Mouse (Mus musculus): Measurements from ENCODE around the gene Rab30. TPM values are rescaled to one million over a fixed set of nuclear protein-coding genes. Genes with fewer than 3 reads are reported as not detected.

Rab30 gene
- polyA plus RNA-seq, 1 experiment from 2014 or later, result 7.6 TPM

GRCm38 (mm10) chr7:92740411-92741115, 840 bp upstream of the Rab30 start:
- peaks cover 15% of the 10 kb centered on the region for H3K4me1 ChIP-seq (ENCODE audit: control insufficient read depth, insufficient read depth, low read length)
- peak overlapping the region; percentile 98 for H3K9ac ChIP-seq (ENCODE audit: low read length)
- H3K4me3 ChIP-seq (ENCODE audit: low read length), result peak overlapping the region; percentile 92
- WGBS, result under 1% methylated on average over 23 of the region's 23 CpGs
- H3K4me2 ChIP-seq (ENCODE audit: low read depth, low read length), result peak overlapping the region; percentile 79
- peak overlapping the region; percentile 93 for H3K27ac ChIP-seq (ENCODE audit: low read length)
- no peak for ATAC-seq (replicated peaks; ENCODE audit: extremely low read depth, insufficient read depth, low FRiP score)
- 0 out of 2 replicates have a peak, but pooled peaks cover 6% of the 10 kb centered on the region for H3K36me3 ChIP-seq (ENCODE audit: control insufficient read depth, insufficient read depth)
- H3K27me3 ChIP-seq (ENCODE audit: control insufficient read depth, insufficient read depth, low read length), result no peaks in the 10 kb centered on the region
- no peaks in the 10 kb centered on the region for H3K9me3 ChIP-seq (replicated peaks; ENCODE audit: control insufficient read depth, low read length)

- Histone ChIP-seq H3K36me3 (ENCODE audit: control insufficient read depth, insufficient read depth) (0 out of 2 replicates have a peak, but pooled peaks cover 4% of the 10 kb centered on the region), H3K27ac (ENCODE audit: low read length) (peak overlapping the region; percentile 68), H3K4me2 (ENCODE audit: low read depth, low read length) (peak overlapping the region; percentile 74), H3K9me3 (replicated peaks; ENCODE audit: control insufficient read depth, low read length) (no peaks in the 10 kb centered on the region), H3K4me3 (ENCODE audit: low read length) (peak overlapping the region; percentile 92), H3K27me3 (ENCODE audit: control insufficient read depth, insufficient read depth, low read length) (no peaks in the 10 kb centered on the region), H3K9ac (ENCODE audit: low read length) (peak overlapping the region; percentile 71), H3K4me1 (ENCODE audit: control insufficient read depth, insufficient read depth, low read length) (peaks cover 15% of the 10 kb centered on the region)
- WGBS, result 0% methylated on average over 9 of the region's 9 CpGs
- ATAC-seq (replicated peaks; ENCODE audit: extremely low read depth, insufficient read depth, low FRiP score), result peak; percentile 8; the same call in 1 of the 2 replicates
Measured at GRCm38 (mm10) chr7:92741861-92742249, 452 bp downstream of the Rab30 start.

GRCm38 (mm10) chr7:92742341-92742741, 938 bp downstream of the Rab30 start:
- Histone ChIP-seq H3K9ac (ENCODE audit: low read length) (peak overlapping the region; percentile 71), H3K27me3 (ENCODE audit: control insufficient read depth, insufficient read depth, low read length) (no peaks in the 10 kb centered on the region), H3K4me1 (ENCODE audit: control insufficient read depth, insufficient read depth, low read length) (peaks cover 15% of the 10 kb centered on the region), H3K27ac (ENCODE audit: low read length) (peak overlapping the region; percentile 68; the same call in 1 of the 2 replicates), H3K4me3 (ENCODE audit: low read length) (peak overlapping the region; percentile 92), H3K4me2 (ENCODE audit: low read depth, low read length) (peak overlapping the region; percentile 74), H3K36me3 (ENCODE audit: control insufficient read depth, insufficient read depth) (0 out of 2 replicates have a peak, but pooled peaks cover 4% of the 10 kb centered on the region), H3K9me3 (replicated peaks; ENCODE audit: control insufficient read depth, low read length) (no peaks in the 10 kb centered on the region)
- under 1% methylated on average over 16 of the region's 16 CpGs for WGBS
- ATAC-seq (replicated peaks; ENCODE audit: extremely low read depth, insufficient read depth, low FRiP score), result no peak

- Histone ChIP-seq H3K4me3 (ENCODE audit: low read length) (peak overlapping the region; percentile 92), H3K4me1 (ENCODE audit: control insufficient read depth, insufficient read depth, low read length) (peaks cover 15% of the 10 kb centered on the region), H3K9me3 (replicated peaks; ENCODE audit: control insufficient read depth, low read length) (no peaks in the 10 kb centered on the region), H3K36me3 (ENCODE audit: control insufficient read depth, insufficient read depth) (0 out of 2 replicates have a peak, but pooled peaks cover 4% of the 10 kb centered on the region), H3K9ac (ENCODE audit: low read length) (peak overlapping the region; percentile 71), H3K4me2 (ENCODE audit: low read depth, low read length) (peak overlapping the region; percentile 74), H3K27me3 (ENCODE audit: control insufficient read depth, insufficient read depth, low read length) (no peaks in the 10 kb centered on the region), H3K27ac (ENCODE audit: low read length) (no peak overlapping the region)
- 1% methylated on average over 6 of the region's 6 CpGs for WGBS
- no peak for ATAC-seq (replicated peaks; ENCODE audit: extremely low read depth, insufficient read depth, low FRiP score)
Measured at GRCm38 (mm10) chr7:92742774-92743173, 1.4 kb downstream of the Rab30 start.

GRCm38 (mm10) chr7:92743325-92743724, 1.9 kb downstream of the Rab30 start:
- ATAC-seq (replicated peaks; ENCODE audit: extremely low read depth, insufficient read depth, low FRiP score), result no peak
- H3K36me3 ChIP-seq (ENCODE audit: control insufficient read depth, insufficient read depth), result 0 out of 2 replicates have a peak, but pooled peaks cover 2% of the 10 kb centered on the region
- peak overlapping the region; percentile 22; the same call in 1 of the 2 replicates for H3K9ac ChIP-seq (ENCODE audit: low read length)
- 32% methylated on average over 6 of the region's 6 CpGs for WGBS
- no peaks in the 10 kb centered on the region for H3K9me3 ChIP-seq (replicated peaks; ENCODE audit: control insufficient read depth, low read length)
- no peak overlapping the region for H3K27ac ChIP-seq (ENCODE audit: low read length)
- no peaks in the 10 kb centered on the region for H3K27me3 ChIP-seq (ENCODE audit: control insufficient read depth, insufficient read depth, low read length)
- peaks cover 15% of the 10 kb centered on the region for H3K4me1 ChIP-seq (ENCODE audit: control insufficient read depth, insufficient read depth, low read length)
- peak overlapping the region; percentile 92 for H3K4me3 ChIP-seq (ENCODE audit: low read length)
- H3K4me2 ChIP-seq (ENCODE audit: low read depth, low read length), result peak overlapping the region; percentile 74

- Histone ChIP-seq H3K27me3 (ENCODE audit: control insufficient read depth, insufficient read depth, low read length) (no peaks in the 10 kb centered on the region), H3K4me2 (ENCODE audit: low read depth, low read length) (no peak overlapping the region), H3K27ac (ENCODE audit: low read length) (no peak overlapping the region), H3K4me3 (ENCODE audit: low read length) (no peak overlapping the region), H3K36me3 (ENCODE audit: control insufficient read depth, insufficient read depth) (no peaks in the 10 kb centered on the region), H3K4me1 (ENCODE audit: control insufficient read depth, insufficient read depth, low read length) (no peaks in the 10 kb centered on the region), H3K9me3 (replicated peaks; ENCODE audit: control insufficient read depth, low read length) (no peaks in the 10 kb centered on the region), H3K9ac (ENCODE audit: low read length) (no peak overlapping the region)
- ATAC-seq (replicated peaks; ENCODE audit: extremely low read depth, insufficient read depth, low FRiP score), result no peak
- 65% methylated on average over 2 of the region's 2 CpGs for WGBS
Measured at GRCm38 (mm10) chr7:92750395-92750794, 9.0 kb downstream of the Rab30 start.

- no peak for ATAC-seq (replicated peaks; ENCODE audit: extremely low read depth, insufficient read depth, low FRiP score)
- no peak overlapping the region for H3K4me3 ChIP-seq (ENCODE audit: low read length)
- no peaks in the 10 kb centered on the region for H3K36me3 ChIP-seq (ENCODE audit: control insufficient read depth, insufficient read depth)
- H3K4me1 ChIP-seq (ENCODE audit: control insufficient read depth, insufficient read depth, low read length), result no peaks in the 10 kb centered on the region
- no peak overlapping the region for H3K9ac ChIP-seq (ENCODE audit: low read length)
- no peaks in the 10 kb centered on the region for H3K9me3 ChIP-seq (replicated peaks; ENCODE audit: control insufficient read depth, low read length)
- no peak overlapping the region for H3K4me2 ChIP-seq (ENCODE audit: low read depth, low read length)
- no peak overlapping the region for H3K27ac ChIP-seq (ENCODE audit: low read length)
- 58% methylated on average over 5 of the region's 5 CpGs for WGBS
- no peaks in the 10 kb centered on the region for H3K27me3 ChIP-seq (ENCODE audit: control insufficient read depth, insufficient read depth, low read length)
Measured at GRCm38 (mm10) chr7:92758067-92758466, 16.7 kb downstream of the Rab30 start.

GRCm38 (mm10) chr7:92760651-92761050, 19.2 kb downstream of the Rab30 start:
- Histone ChIP-seq H3K27ac (ENCODE audit: low read length) (no peak overlapping the region), H3K9ac (ENCODE audit: low read length) (no peak overlapping the region), H3K4me2 (ENCODE audit: low read depth, low read length) (no peak overlapping the region), H3K4me1 (ENCODE audit: control insufficient read depth, insufficient read depth, low read length) (peaks cover 6% of the 10 kb centered on the region), H3K4me3 (ENCODE audit: low read length) (no peak overlapping the region), H3K36me3 (ENCODE audit: control insufficient read depth, insufficient read depth) (no peaks in the 10 kb centered on the region), H3K27me3 (ENCODE audit: control insufficient read depth, insufficient read depth, low read length) (no peaks in the 10 kb centered on the region), H3K9me3 (replicated peaks; ENCODE audit: control insufficient read depth, low read length) (no peaks in the 10 kb centered on the region)
- WGBS, result 80% methylated on average over 6 of the region's 6 CpGs
- ATAC-seq (replicated peaks; ENCODE audit: extremely low read depth, insufficient read depth, low FRiP score), result no peak

- no peaks in the 10 kb centered on the region for H3K27me3 ChIP-seq (ENCODE audit: control insufficient read depth, insufficient read depth, low read length)
- WGBS, result 70% methylated on average over 9 of the region's 9 CpGs
Measured at GRCm38 (mm10) chr7:92761161-92761560, 19.8 kb downstream of the Rab30 start.

More at GRCm38 (mm10) chr7:92761161-92761560, 19.8 kb downstream of the Rab30 start:
- ATAC-seq (replicated peaks; ENCODE audit: extremely low read depth, insufficient read depth, low FRiP score), result no peak
- H3K4me2 ChIP-seq (ENCODE audit: low read depth, low read length), result no peak overlapping the region
- no peak overlapping the region for H3K9ac ChIP-seq (ENCODE audit: low read length)
- H3K36me3 ChIP-seq (ENCODE audit: control insufficient read depth, insufficient read depth), result no peaks in the 10 kb centered on the region
- no peaks in the 10 kb centered on the region for H3K9me3 ChIP-seq (replicated peaks; ENCODE audit: control insufficient read depth, low read length)
- H3K4me3 ChIP-seq (ENCODE audit: low read length), result no peak overlapping the region
- H3K27ac ChIP-seq (ENCODE audit: low read length), result no peak overlapping the region
- peaks cover 7% of the 10 kb centered on the region for H3K4me1 ChIP-seq (ENCODE audit: control insufficient read depth, insufficient read depth, low read length)

Measured in heart, embryonic 16.5 days (tissue).